Mouse (Mus musculus): ENCODE data around the gene Syt12. TPM values are rescaled to one million over a fixed set of nuclear protein-coding genes. Genes with fewer than 3 reads are reported as not detected.

Syt12 gene
- polyA plus RNA-seq (2015; fragmentation: Nextera tagmentation; extraction: Ambion mirVana) = 16.4 and 16.9 TPM in 2 replicates

GRCm38 (mm10) chr19:4477345-4478189, at the start of gene Syt12:
Gene Syt12, minus strand, starts transcription at chr19:4477447.

GRCm38 (mm10) chr19:4509986-4510963, 33.0 kb upstream of the Syt12 start, which contains the start of gene Pcx:
Gene Pcx, plus strand, starts transcription at chr19:4510472.

GRCm38 (mm10) chr19:4498062-4498933, 21.1 kb upstream of the Syt12 start, which contains the start of gene 2010003K11Rik:
Gene 2010003K11Rik, minus strand, starts transcription at chr19:4498583.

GRCm38 (mm10) chr19:4439161-4439801, 38.0 kb downstream of the Syt12 start, which contains the start of gene Rhod:
Gene Rhod, minus strand, starts transcription at chr19:4439432.

GRCm38 (mm10) chr19:4397798-4398629, 79.2 kb downstream of the Syt12 start, which contains the start of gene Kdm2a:
Gene Kdm2a, minus strand, starts transcription at chr19:4398285.

Other genes starting within 250 kb of the Syt12 start
- gene Pold4, start 245.5 kb downstream of the Syt12 start, polyA plus RNA-seq (2015; fragmentation: Nextera tagmentation; extraction: Ambion mirVana) = 32.9 and 33.0 TPM in 2 replicates
- gene Ssh3, start 208.3 kb downstream of the Syt12 start, polyA plus RNA-seq (2015; fragmentation: Nextera tagmentation; extraction: Ambion mirVana) = 18.8 and 24.1 TPM in 2 replicates
- 85.0 and 93.2 TPM in 2 replicates for gene Ankrd13d, start 194.3 kb downstream of the Syt12 start, polyA plus RNA-seq (2015; fragmentation: Nextera tagmentation; extraction: Ambion mirVana)
- 37.0 and 46.2 TPM in 2 replicates for gene Grk2, start 171.2 kb downstream of the Syt12 start, polyA plus RNA-seq (2015; fragmentation: Nextera tagmentation; extraction: Ambion mirVana)
- gene Kdm2a, start 79.2 kb downstream of the Syt12 start, polyA plus RNA-seq (2015; fragmentation: Nextera tagmentation; extraction: Ambion mirVana) = 21.2 and 22.8 TPM in 2 replicates
- gene Rhod, start 38.0 kb downstream of the Syt12 start, polyA plus RNA-seq (2015; fragmentation: Nextera tagmentation; extraction: Ambion mirVana) = 5.2 and 10.4 TPM in 2 replicates
- gene 2010003K11Rik, start 21.1 kb upstream of the Syt12 start, polyA plus RNA-seq (2015; fragmentation: Nextera tagmentation; extraction: Ambion mirVana) = not detected in 2 replicates
- gene Pcx, start 33.0 kb upstream of the Syt12 start, polyA plus RNA-seq (2015; fragmentation: Nextera tagmentation; extraction: Ambion mirVana) = 31.5 and 38.5 TPM in 2 replicates
- 16.6 and 20.1 TPM in 2 replicates for gene Lrfn4, start 138.2 kb upstream of the Syt12 start, polyA plus RNA-seq (2015; fragmentation: Nextera tagmentation; extraction: Ambion mirVana)
- gene Rce1, start 148.2 kb upstream of the Syt12 start, polyA plus RNA-seq (2015; fragmentation: Nextera tagmentation; extraction: Ambion mirVana) = 41.3 and 46.2 TPM in 2 replicates
- gene Gm960, start 221.2 kb upstream of the Syt12 start, polyA plus RNA-seq (2015; fragmentation: Nextera tagmentation; extraction: Ambion mirVana) = 5.4 and 5.9 TPM in 2 replicates
- 11.6 and 16.4 TPM in 2 replicates for gene Sptbn2, start 233.7 kb upstream of the Syt12 start, polyA plus RNA-seq (2015; fragmentation: Nextera tagmentation; extraction: Ambion mirVana)

Measured in neural tube, postnatal 0 days (tissue).